Mouse (Mus musculus): ENCODE results near the gene Capn5.

GRCm38 (mm10) chr7:98186637-98187036 lies 8.6 kb upstream of the Capn5 start:
- no peak for TF ChIP-seq CTCF (IDR thresholded peaks at IDR 0.05; ENCODE audit: extremely low read depth, insufficient read depth, insufficient read length, insufficient replicate concordance)
- no peak for TF ChIP-seq POLR2A (IDR thresholded peaks at IDR 0.05; ENCODE audit: low read depth, low read length)
